Mouse (Mus musculus) gastrocnemius, postnatal 14 days (tissue): ENCODE measurements at regions not wholly inside any gene's neighbourhood (a gene's known extent, or its start where the extent isn't known, plus 50 kb on each side); places are given as distances from the start of the nearest gene placed in this dataset.
"Not testable (repeated sequence)": the region's sequence is repeated elsewhere in the genome, so short reads cannot be mapped to it uniquely, and the experiment has no call there.

Experiments used
- DNase-seq: peaks from one replicate; pipeline ENCODE4 v3.0.0; 2021; ENCODE audit warnings: mixed read lengths
- intact Hi-C: fragments of 180-260 bp; cut with DNase I; formaldehyde crosslinking; loops from one replicate; pipeline ENCODE4 v1.15.1; 2025; ENCODE audit warnings: low total_unique reads

GRCm38 (mm10) chr16:57914506-57914905, 160.0 kb upstream of the Col8a1 start:
- no peak for DNase-seq
- intact Hi-C loops = no loop called here

GRCm38 (mm10) chr16:57915451-57915850, 160.9 kb upstream of the Col8a1 start:
- intact Hi-C loops = no loop called here
- no peak for DNase-seq

- no peak for DNase-seq
- intact Hi-C loops = no loop called here
These were observed 169.1 kb upstream of the Col8a1 start for GRCm38 (mm10) chr16:57923447-57924129.

GRCm38 (mm10) chr16:57924130-57924495, 169.6 kb upstream of the Col8a1 start:
- no peak for DNase-seq
- intact Hi-C loops = no loop called here

- DNase-seq = peak; percentile 46
- intact Hi-C loops = no loop called here
These were observed 173.3 kb upstream of the Col8a1 start for GRCm38 (mm10) chr16:57927816-57928215.

- DNase-seq = peak; percentile 49
- intact Hi-C loops = no loop called here
These were observed 173.8 kb upstream of the Col8a1 start for GRCm38 (mm10) chr16:57928301-57928700.

GRCm38 (mm10) chr16:57929151-57929764, 174.7 kb upstream of the Col8a1 start:
- DNase-seq = no peak
- intact Hi-C loops = no loop called here

GRCm38 (mm10) chr16:57945404-57945803, 190.9 kb upstream of the Col8a1 start:
- intact Hi-C loops = no loop called here
- DNase-seq = no peak

- DNase-seq = no peak
- intact Hi-C loops = no loop called here
These were observed 192.8 kb upstream of the Col8a1 start for GRCm38 (mm10) chr16:57947309-57947708.

GRCm38 (mm10) chr16:57949680-57950079, 195.1 kb upstream of the Col8a1 start:
- intact Hi-C loops = no loop called here
- no peak for DNase-seq

GRCm38 (mm10) chr16:57970956-57971355, 216.4 kb upstream of the Col8a1 start:
- intact Hi-C loops = no loop called here
- no peak for DNase-seq

GRCm38 (mm10) chr16:57984111-57984510, 229.6 kb upstream of the Col8a1 start:
- no peak for DNase-seq
- intact Hi-C loops = no loop called here

GRCm38 (mm10) chr16:58005740-58006139, 251.2 kb upstream of the Col8a1 start:
- DNase-seq = no peak
- intact Hi-C loops = no loop called here

- DNase-seq = no peak
- intact Hi-C loops = no loop called here
These were observed 259.0 kb upstream of the Col8a1 start for GRCm38 (mm10) chr16:58013557-58013956.

- intact Hi-C loops = no loop called here
- DNase-seq = no peak
These were observed 273.0 kb upstream of the Col8a1 start for GRCm38 (mm10) chr16:58027525-58027924.

GRCm38 (mm10) chr16:58028541-58028940, 274.0 kb upstream of the Col8a1 start:
- intact Hi-C loops = not testable (repeated sequence)
- peak; percentile 3 for DNase-seq

GRCm38 (mm10) chr16:58029674-58030073, 275.1 kb upstream of the Col8a1 start:
- intact Hi-C loops = no loop called here
- peak; percentile 3 for DNase-seq

GRCm38 (mm10) chr16:58068654-58069271, 314.2 kb upstream of the Col8a1 start:
- intact Hi-C loops = no loop called here

GRCm38 (mm10) chr16:58072441-58072840, 317.9 kb upstream of the Col8a1 start:
- DNase-seq = no peak
- intact Hi-C loops = no loop called here

More at GRCm38 (mm10) chr16:58068654-58069271, 314.2 kb upstream of the Col8a1 start:
- DNase-seq = no peak

GRCm38 (mm10) chr16:58100351-58100750, 307.9 kb upstream of the Dcbld2 start:
- DNase-seq = no peak
- intact Hi-C loops = no loop called here

- no peak for DNase-seq
- intact Hi-C loops = no loop called here
These were observed 297.8 kb upstream of the Dcbld2 start for GRCm38 (mm10) chr16:58110452-58110851.
